Mouse (Mus musculus): ENCODE data around the gene Wfikkn1.

- TF ChIP-seq USF1 (IDR thresholded peaks at IDR 0.05; ENCODE audit: low read depth) (no peak), CEBPB (IDR thresholded peaks at IDR 0.05; ENCODE audit: insufficient read depth, poor library complexity, severe bottlenecking) (no peak), TCF3 (IDR thresholded peaks at IDR 0.05; ENCODE audit: insufficient read length, low read depth) (no peak), MYOG (IDR thresholded peaks at IDR 0.05; ENCODE audit: control insufficient read depth in 1 of 3, insufficient read depth in 1 of 3, insufficient read length in 2 of 3, low read depth in 2 of 3) (no peak), REST (IDR thresholded peaks at IDR 0.05; ENCODE audit: insufficient read depth, insufficient read length) (no peak), POLR2A (IDR thresholded peaks at IDR 0.05; ENCODE audit: insufficient read length, low read depth) (no peak), MYOD1 (IDR thresholded peaks at IDR 0.05; ENCODE audit: control insufficient read depth in 1 of 3, insufficient read length in 2 of 3, low read depth in 2 of 3) (no peak), MAX (IDR thresholded peaks at IDR 0.05; ENCODE audit: low read depth) (no peak), SRF (IDR thresholded peaks at IDR 0.05; ENCODE audit: control insufficient read depth, insufficient read length, low read depth) (no peak)
Measured at GRCm38 (mm10) chr17:25861704-25862612, 18.7 kb downstream of the Wfikkn1 start.

Data from myocyte (in vitro differentiated cells).